Mouse (Mus musculus): ENCODE measurements around the gene Fcer1a.
"Not testable (repeated sequence)": the region's sequence is repeated elsewhere in the genome, so short reads cannot be mapped to it uniquely, and the experiment has no call there.

The Fcer1a gene

DNA sequence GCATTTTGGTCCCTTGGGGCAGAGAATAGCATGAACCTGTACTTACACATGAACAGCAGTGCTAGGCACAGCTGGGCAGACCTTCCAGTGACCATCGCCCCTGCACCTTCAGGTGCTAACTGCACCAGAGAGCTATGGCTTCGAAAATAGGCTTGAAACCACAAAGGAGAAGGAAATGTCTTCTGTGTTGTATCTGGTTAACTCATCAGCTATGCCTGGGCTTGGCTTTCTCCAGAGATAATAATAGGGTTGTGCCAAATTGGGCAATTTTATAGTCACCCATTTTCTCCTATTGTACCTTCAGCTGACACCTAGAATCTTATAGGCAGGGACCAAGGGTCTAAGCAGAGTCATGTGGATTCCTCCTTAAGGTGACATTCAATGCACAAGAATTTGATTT lies at the start of gene Fcer1a:
TSS of gene Fcer1a (minus strand) at position 134 of the 400 bp plus-strand sequence.
- DNase-seq, result no peak

DNA sequence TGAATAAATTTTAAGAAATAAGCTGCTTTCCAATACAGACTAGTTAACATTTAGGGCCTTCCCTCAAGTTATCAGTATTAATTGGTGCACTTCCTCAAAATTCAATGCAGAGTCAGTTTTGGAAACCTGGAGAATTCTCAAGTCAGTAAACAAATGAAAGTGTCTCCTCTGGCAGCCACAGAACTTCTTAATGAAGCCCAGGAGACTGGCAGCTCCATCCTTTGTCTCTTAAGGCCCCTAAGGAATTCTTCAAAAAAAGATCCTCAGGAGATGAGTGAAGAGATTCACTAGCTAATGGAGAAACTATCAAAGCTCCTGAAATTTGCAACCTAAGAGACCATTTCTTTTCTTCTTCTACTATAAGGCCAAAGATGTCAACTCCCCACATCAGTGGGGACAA lies 38.7 kb upstream of the Fcer1a start, which contains the start of gene Olfr418:
TSS of gene Olfr418 (plus strand) at position 301 of the 400 bp plus-strand sequence.
- DNase-seq, result no peak

DNA sequence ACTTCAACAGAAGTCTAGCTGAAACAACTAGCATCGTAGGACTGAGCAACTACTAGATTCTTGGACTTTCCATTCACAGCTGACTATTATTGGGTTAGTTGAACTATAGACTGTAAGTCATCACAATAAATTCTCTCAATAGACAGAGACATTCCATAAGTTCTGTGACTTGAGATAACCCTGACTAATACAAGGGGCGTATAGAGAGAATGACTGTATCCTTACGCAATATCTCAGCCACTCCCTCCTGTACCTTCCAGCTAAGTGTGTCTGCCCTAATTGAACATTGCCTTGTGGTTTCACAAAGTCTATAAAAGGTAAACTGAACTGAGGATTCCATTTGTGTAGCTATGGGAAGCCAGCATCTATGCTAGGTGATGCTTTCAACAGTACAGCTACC lies 22.9 kb upstream of the Fcer1a start:
- no peak for DNase-seq

DNA sequence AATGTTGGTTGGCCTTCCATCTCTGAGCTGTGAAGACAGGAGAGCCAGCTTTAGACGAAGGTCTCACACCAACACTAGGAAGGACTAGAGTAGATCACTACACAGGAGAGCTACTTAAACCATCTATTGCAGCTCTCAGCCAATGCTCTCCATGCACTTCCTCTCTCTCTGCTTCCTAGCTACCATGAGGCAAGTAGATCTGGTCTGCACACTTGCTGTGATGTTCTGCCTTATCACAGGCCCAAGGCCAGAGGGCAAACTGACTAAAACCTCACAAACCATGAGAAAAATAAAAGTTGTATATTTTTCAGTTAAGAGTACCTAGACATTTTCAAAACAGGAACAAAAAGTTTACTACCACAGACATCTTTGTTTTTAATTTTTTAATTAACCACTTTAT lies 10.0 kb upstream of the Fcer1a start:
- DNase-seq, result not testable (repeated sequence)

DNA sequence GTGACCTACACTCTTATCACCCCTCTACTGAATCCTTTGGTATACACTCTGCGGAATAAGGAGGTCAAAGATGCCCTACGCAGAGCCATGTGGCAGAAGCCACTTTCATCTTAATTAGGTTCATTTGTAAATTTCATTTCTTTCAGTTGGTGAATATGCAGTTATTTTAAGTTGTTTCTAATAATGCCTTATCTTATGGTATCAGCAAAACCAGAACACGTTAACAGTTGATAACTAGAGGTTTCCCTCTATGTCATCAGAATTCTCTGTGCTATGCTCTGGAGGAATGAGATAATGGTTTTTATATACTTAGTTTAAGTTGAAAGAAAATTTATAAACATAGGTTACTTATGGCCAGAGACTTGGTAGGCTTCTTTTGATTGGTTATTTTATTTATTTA lies 10.5 kb downstream of the Fcer1a start:
- no peak for DNase-seq

DNA sequence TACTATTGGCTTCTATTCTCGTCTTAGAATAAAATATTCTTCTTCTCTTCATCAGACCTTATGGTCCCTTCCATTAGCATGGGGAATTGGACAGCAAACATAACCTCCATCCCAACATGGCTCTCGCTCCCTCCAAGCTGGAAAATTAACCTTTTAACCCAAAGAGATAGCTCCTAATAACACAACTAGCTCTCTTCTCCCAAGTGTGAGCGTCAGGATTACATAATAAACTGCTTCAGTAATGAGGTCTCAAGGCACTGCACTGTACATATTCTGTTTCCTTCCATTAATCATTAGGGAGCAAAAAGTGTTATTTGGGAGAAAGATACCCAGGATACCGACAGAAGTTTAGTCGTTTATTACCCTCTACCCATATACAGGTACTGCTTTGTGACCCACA lies 14.9 kb downstream of the Fcer1a start, which contains the start of gene Olfr1404:
TSS of gene Olfr1404 (plus strand) at position 301 of the 400 bp plus-strand sequence.
- DNase-seq, result no peak

DNA sequence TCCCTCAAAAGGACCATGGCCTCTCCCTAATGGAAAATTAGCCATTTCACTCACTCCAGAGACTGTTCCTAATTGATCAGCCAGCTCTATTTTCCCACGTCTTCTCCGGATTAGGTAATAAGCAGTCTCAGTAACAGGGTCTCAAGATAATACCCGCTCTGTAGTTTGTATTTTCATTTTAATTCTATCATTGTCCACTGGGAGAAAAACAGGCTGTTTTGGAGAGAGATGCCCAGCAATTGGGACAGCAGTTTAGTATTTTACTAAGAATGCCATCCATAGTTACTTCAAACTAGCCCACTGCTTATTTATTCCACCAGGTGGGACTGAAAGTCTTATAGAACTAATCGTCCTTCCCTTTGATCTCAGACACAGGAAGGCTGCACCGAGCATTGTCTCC lies 29.5 kb downstream of the Fcer1a start, which contains the start of gene Olfr218:
TSS of gene Olfr218 (plus strand) at position 301 of the 400 bp plus-strand sequence.
- no peak for DNase-seq

DNA sequence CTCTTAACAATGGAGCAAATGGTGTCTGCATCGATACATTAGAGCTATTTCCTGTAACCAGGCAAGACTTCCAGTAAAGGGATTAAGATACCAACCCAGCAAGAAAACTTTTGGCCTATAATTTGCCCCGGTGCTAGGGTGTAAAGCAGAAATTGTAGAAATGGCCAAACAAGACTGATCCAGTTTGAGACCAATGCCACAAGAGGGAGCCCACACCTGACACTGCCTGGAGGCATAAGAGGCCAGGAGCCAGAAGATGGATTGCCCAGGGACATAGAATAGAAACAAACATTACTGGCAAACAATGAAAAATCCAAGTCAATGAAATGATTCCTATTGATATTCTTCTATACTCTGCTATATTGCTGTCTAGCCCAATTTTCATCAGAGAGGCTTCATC lies 30.7 kb downstream of the Fcer1a start:
- DNase-seq, result no peak

DNA sequence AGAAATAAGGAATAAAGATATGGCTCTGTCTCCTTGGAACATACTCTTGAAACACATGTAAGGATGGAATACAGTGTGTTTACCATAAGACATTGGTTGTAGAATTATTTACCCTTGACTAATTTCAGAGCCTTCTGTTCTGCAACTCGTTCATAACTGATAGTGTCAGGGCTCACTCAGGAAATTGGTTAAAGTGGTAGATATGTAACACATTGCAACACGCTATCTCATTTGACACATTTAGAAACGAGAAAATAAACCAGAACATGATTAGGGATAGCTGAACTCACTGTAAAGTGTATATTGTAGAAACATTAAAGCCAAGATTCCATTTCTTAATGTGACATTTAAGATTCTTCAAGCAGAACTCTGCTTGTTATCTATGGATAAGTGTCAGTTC lies 35.0 kb downstream of the Fcer1a start:
- DNase-seq, result no peak

DNA sequence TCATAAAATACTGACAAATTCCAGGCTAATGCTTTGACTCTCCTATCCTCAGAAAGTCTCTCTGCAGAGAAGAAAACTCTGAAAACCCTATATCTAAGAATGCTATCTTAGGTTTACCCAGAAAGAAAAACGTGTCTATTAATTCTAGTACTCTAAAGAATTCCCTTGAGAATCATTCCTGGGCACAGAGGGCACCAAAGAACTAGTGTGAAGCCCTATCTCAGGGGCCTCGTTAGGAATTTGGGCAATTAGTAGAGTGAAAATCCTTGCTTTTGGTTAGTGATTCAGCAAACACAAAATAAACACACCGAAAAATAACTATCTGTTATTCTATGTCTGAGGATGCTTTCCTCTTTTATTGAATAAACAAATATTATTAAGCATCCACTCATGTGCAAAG lies 36.5 kb downstream of the Fcer1a start, which contains the start of gene Olfr1406:
TSS of gene Olfr1406 (minus strand) at position 101 of the 400 bp plus-strand sequence.
- DNase-seq, result no peak

DNA sequence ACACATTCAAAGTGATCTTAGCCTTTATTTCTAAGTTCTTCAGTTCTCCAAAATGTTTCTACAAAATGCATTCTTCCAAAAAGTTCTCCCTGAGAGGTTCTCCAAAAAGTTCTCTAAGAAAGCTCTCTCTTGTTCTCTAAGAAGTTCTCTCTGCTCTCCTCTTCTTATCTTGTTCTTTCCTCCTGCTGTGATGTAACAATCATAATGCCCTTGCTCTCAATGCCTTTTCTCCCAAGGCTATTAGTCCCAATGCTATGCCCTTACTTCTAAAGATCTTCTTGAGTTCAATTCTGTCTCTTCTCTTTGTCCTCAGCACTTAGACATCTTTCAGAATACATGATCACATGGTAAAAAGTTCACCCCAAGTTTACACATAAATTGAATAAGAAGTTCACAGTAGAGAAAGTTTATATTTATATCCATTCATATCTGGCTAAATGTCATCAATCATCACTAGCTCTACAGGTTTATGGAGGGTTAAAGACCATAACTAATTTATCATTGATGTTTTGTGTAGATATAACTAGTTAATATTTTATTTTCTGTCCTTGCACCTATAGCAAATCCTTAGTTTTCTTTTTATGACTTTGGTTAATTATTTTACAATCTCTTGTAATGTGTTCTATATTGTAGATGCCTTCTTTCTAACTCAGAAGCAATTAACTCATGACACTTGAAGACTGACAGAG lies 52.7 kb downstream of the Fcer1a start:
- no peak for DNase-seq

Measured in retina, postnatal 1 day (tissue).